Mouse (Mus musculus) lung, embryonic 14.5 days (tissue): ENCODE data around the gene Dgki. TPM values are rescaled to one million over a fixed set of nuclear protein-coding genes. Genes with fewer than 3 reads are reported as not detected.
A peak's percentile ranks its signal among the peaks of the same experiment; 100 is the strongest.

Source experiments
- ATAC-seq: fragments of 200-750 bp; cut with Nextera tagmentation; 2 replicates; pipeline ENCODE4 v1.8.0; 2017; ENCODE audit warnings: mild to moderate bottlenecking, moderate TSS enrichment, moderate library complexity; ENCODE audit not compliant: insufficient read depth
- DNase-seq: peaks from one replicate; pipeline ENCODE4 v3.0.0-alpha.2; 2015
- H3K27ac ChIP-seq: fragments of 300-500 bp; sonication (generic); 2 replicates; pipeline ENCODE4 v1.5.1; 2014; ENCODE audit warnings: low read depth, mild to moderate bottlenecking, moderate library complexity
- H3K27me3 ChIP-seq: fragments of 300-500 bp; sonication (generic); 2 replicates; pipeline ENCODE4 v1.6.1; 2014; ENCODE audit warnings: low read length, control low read depth; ENCODE audit not compliant: insufficient read depth
- H3K36me3 ChIP-seq: fragments of 300-500 bp; sonication (generic); 2 replicates; pipeline ENCODE4 v1.6.1; 2014; ENCODE audit warnings: control low read depth; ENCODE audit not compliant: insufficient read depth
- H3K4me1 ChIP-seq: fragments of 300-500 bp; sonication (generic); 2 replicates; pipeline ENCODE4 v1.6.1; 2014; ENCODE audit warnings: antibody characterized with exemption, control low read depth; ENCODE audit not compliant: insufficient read depth
- H3K4me2 ChIP-seq: fragments of 300-500 bp; sonication (generic); 2 replicates; pipeline ENCODE4 v1.6.1; 2014; ENCODE audit warnings: mild to moderate bottlenecking
- H3K4me3 ChIP-seq: fragments of 300-500 bp; sonication (generic); 2 replicates; pipeline ENCODE4 v1.5.1; 2014; ENCODE audit warnings: low read depth, low read length
- H3K9ac ChIP-seq: fragments of 300-500 bp; sonication (generic); 2 replicates; pipeline ENCODE4 v1.6.1; 2014
- H3K9me3 ChIP-seq: fragments of 300-500 bp; sonication (generic); 2 replicates; pipeline ENCODE4 v1.6.1; 2016; ENCODE audit warnings: low read depth, low read length, control low read depth
- CTCF ChIP-seq: IDR thresholded peaks from 2 replicates; pipeline ENCODE4 v1.5.1; 2016; ENCODE audit warnings: antibody characterized with exemption, low read depth
- WGBS: fragments of 180-500 bp; shearing (Covaris S2); extraction: QIAGEN DNeasy Blood & Tissue Kit; methylation state at CpG from one replicate; pipeline ENCODE4 v1.1.7; 2014; 5-methylcytosine and 5-hydroxymethylcytosine counted together
- polyA plus RNA-seq: library from polyadenylated mRNA; unstranded; fragments of >200 nt; fragmentation: Nextera tagmentation; extraction: Ambion mirVana; gene quantifications from 2 replicates; pipeline ENCODE4 v1.2.1, GENCODE M21; 2014

Gene Dgki
- polyA plus RNA-seq, 1 experiment from 2014 or later, result 0.46 TPM

GRCm38 (mm10) chr6:36806906-36807305 is 493.1 kb downstream of the Dgki start:
- Histone ChIP-seq H3K27ac (no peak overlapping the region), H3K4me3 (peak overlapping the region; percentile 3; the same call in 1 of the 2 replicates), H3K9ac (no peak overlapping the region), H3K4me2 (peak overlapping the region; percentile 14; the same call in 1 of the 2 replicates), H3K27me3 (no peaks in the 10 kb centered on the region), H3K36me3 (no peaks in the 10 kb centered on the region; the same call in 1 of the 2 replicates), H3K4me1 (no peaks in the 10 kb centered on the region), H3K9me3 (no peaks in the 10 kb centered on the region)
- ATAC-seq (no peak), DNase-seq (no peak)
- no peak for TF ChIP-seq CTCF
- 72% methylated on average over 6 of the region's 6 CpGs for WGBS

GRCm38 (mm10) chr6:36800309-36800946 is 499.6 kb downstream of the Dgki start:
- Histone ChIP-seq H3K9ac (no peak overlapping the region), H3K27me3 (no peaks in the 10 kb centered on the region), H3K4me3 (no peak overlapping the region), H3K9me3 (no peaks in the 10 kb centered on the region), H3K4me1 (no peaks in the 10 kb centered on the region), H3K27ac (no peak overlapping the region), H3K4me2 (no peak overlapping the region), H3K36me3 (no peaks in the 10 kb centered on the region)
- WGBS, result 77% methylated on average over 5 of the region's 5 CpGs
- DNase-seq (no peak), ATAC-seq (no peak)
- TF ChIP-seq CTCF, result no peak

- DNase-seq (no peak), ATAC-seq (no peak)
- Histone ChIP-seq H3K4me2 (no peak overlapping the region), H3K4me3 (no peak overlapping the region), H3K36me3 (no peaks in the 10 kb centered on the region), H3K9ac (no peak overlapping the region), H3K27ac (no peak overlapping the region), H3K9me3 (no peaks in the 10 kb centered on the region), H3K4me1 (no peaks in the 10 kb centered on the region), H3K27me3 (no peaks in the 10 kb centered on the region)
- 58% methylated on average over 3 of the region's 3 CpGs for WGBS
- no peak for TF ChIP-seq CTCF
These were observed 502.8 kb downstream of the Dgki start for GRCm38 (mm10) chr6:36797066-36797655.

Other genes starting within 250 kb of the Dgki start
- gene Creb3l2, start 142.0 kb upstream of the Dgki start, polyA plus RNA-seq, result 33.1 and 35.6 TPM in 2 replicates
- not detected in 2 replicates for gene Akr1d1, start 230.0 kb upstream of the Dgki start, polyA plus RNA-seq